Mouse (Mus musculus): Measurements from ENCODE around the gene Aaas. TPM values are rescaled to one million over a fixed set of nuclear protein-coding genes. Genes with fewer than 3 reads are reported as not detected.

The Aaas gene
- polyA plus RNA-seq (2015; fragmentation: Nextera tagmentation; extraction: Ambion mirVana), result 28.3 and 30.9 TPM in 2 replicates

DNA sequence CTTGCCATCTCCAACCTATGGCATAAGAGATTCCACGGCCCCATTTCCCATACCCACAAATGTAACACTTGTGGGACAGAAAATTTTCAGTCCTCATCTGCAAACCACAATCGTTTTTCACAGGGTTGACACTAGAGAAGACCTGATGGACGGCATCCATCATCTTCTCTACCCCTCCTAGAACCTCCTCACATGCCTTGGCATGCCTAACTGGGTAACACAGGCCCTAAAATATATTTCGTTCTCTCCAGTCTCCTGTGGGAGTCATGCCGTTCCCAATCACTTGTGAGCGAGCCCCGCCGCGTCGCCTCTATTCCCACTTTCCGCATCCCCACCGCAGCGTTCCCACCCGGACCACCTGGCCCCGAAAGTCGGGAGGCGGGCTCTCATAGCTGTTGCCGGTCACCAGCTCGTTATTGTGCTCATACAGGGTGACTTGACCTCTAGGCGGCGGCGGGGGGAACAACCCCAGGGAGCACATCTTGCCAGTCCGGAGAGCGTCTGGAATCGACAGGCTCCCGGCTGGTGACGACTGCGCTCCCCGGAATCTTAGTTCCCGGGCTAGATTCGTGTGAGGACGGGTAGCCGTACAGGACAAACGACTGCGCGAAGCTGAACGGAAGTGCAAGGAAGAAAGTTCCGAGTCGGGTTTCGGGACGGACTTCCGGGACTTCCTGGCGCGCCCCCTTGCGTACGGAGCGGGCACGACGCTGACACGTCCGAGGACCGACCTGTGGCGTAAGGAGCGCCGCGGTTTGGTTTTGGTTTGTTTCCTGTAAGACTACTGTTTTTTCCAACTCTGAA lies at the start of gene Aaas:
Aaas (minus strand) TSS at position 634 of the 804 bp plus-strand sequence.

DNA sequence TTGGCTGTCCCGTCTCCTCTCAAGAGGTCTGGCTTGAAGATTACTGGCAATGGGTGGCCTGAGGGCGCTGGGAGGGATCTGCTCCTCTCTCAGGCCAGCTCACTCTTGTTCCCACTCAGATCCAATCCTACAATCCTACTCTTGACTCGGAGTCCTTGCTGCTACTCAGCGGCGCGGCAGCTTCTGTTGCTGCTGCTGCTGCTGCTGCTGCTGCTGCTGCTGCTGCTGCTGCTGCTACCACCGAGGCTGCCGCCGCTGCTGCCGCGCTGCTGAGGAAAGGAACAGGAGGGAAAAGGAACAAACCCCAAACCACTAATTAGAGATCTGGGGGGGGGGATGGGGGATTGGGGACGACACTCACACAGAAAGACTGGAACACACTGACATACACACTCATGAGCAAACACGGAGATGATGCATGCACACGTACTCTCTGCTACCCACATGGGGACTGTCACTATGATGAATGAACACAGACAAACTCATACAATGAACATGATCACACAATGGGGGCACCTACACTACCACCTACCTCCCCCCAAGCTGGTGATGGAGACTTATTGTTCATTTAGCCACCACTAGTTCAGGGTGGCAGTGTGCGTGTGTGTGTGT lies 16.3 kb upstream of the Aaas start, which contains the start of gene Sp7:
Sp7 (minus strand) TSS at position 450 of the 612 bp plus-strand sequence.

DNA sequence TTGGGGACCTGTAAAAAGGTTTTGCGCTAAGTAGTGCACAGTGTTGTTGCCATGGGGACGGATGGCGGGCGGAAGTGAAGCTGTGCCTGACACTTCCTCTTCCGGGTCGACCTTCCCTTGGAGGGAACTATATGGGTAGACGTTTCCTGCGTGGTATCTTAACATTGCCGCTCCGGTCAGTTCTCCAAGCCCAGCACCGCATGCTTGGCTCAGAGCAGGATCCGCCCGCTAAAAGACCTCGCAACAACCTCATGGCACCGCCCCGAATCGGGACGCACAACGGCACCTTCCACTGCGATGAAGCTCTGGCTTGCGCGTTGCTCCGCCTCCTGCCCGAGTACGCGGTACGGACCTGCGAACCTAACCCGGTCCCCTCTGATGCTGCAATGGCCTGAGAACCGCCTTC lies 19.0 kb downstream of the Aaas start, which contains the start of gene Myg1:
Myg1 (plus strand) TSS at position 100 of the 406 bp plus-strand sequence.

DNA sequence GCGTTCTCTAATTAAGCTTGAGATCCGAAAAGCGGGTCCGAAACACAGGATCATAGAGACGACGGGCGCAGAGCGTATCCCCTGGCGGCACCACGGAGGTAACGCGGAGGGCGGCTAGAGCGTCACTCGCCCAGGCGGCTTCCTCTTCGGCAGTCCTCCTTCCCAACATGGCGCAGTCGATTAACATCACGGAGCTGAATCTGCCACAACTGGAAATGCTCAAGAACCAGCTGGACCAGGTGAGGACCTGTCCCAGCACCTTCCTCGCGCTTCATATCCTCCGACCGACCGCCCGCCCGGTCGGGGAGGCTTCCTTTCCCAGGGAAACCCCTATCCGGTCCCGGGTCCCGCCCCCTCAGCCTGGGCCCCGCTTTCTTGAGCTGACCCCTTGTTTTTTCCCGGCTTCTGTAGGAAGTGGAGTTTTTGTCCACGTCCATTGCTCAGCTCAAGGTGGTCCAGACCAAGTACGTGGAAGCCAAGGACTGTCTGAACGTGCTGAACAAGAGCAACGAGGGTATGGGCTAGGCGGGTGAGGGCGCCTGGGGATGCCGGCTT lies 24.5 kb downstream of the Aaas start, which contains the start of gene Pfdn5:
Pfdn5 (plus strand) TSS at position 95 of the 555 bp plus-strand sequence.

DNA sequence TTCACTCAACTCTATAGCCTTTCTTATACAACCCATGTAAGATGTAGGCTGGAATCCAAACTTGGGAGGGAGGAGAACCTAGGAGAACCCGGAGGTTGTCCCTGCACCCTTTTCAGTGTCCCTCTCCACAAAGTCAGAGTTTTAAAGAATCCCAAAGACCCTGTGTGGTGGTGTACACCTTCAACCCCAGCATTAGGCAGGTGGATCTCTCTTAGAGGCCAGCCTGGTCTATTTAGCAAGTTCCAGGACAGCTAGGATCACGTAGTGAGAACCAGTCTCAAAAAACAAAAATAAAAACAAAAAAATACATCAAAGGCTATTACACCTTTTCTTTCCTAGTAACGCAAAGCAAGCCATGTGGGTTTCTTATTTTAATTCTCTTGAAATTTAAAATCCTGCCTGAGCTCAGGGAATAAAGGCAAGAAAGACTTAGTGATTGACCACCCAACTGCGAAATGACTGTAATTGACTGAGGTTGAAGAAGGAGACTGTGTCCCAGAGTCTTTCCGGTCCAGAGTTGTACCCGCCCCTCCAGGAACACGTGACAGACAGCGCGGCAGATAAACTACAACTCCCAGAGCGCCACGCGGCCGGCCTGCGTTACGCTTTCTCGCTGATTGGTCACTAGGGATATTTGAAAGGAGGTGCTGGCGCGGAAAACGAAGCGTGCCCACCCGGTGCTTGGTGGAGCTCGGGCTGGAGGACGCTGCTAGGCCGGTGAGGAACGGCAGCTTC lies 54.8 kb downstream of the Aaas start, which contains the start of gene Espl1:
Espl1 (plus strand) TSS at position 634 of the 735 bp plus-strand sequence.

Other genes starting within 250 kb of the Aaas start
- gene Spryd3, start 214.5 kb downstream of the Aaas start, polyA plus RNA-seq (2015; fragmentation: Nextera tagmentation; extraction: Ambion mirVana), result 26.5 and 29.8 TPM in 2 replicates
- 78.2 and 93.2 TPM in 2 replicates for gene Igfbp6, start 206.4 kb downstream of the Aaas start, polyA plus RNA-seq (2015; fragmentation: Nextera tagmentation; extraction: Ambion mirVana)
- gene Soat2, start 200.2 kb downstream of the Aaas start, polyA plus RNA-seq (2015; fragmentation: Nextera tagmentation; extraction: Ambion mirVana), result 0.16 and 0.88 TPM in 2 replicates
- 21.3 and 21.8 TPM in 2 replicates for gene Zfp740, start 147.5 kb downstream of the Aaas start, polyA plus RNA-seq (2015; fragmentation: Nextera tagmentation; extraction: Ambion mirVana)
- gene Csad, start 146.0 kb downstream of the Aaas start, polyA plus RNA-seq (2015; fragmentation: Nextera tagmentation; extraction: Ambion mirVana), result 54.0 and 55.8 TPM in 2 replicates
- gene Itgb7, start 118.8 kb downstream of the Aaas start, polyA plus RNA-seq (2015; fragmentation: Nextera tagmentation; extraction: Ambion mirVana), result 1.2 and 2.5 TPM in 2 replicates
- gene Rarg, start 93.3 kb downstream of the Aaas start, polyA plus RNA-seq (2015; fragmentation: Nextera tagmentation; extraction: Ambion mirVana), result 27.1 and 28.4 TPM in 2 replicates
- 0.07 TPM in 1 of 2 replicates, not detected in the other for gene Gm9918, start 80.2 kb downstream of the Aaas start, polyA plus RNA-seq (2015; fragmentation: Nextera tagmentation; extraction: Ambion mirVana)
- 81.9 and 85.2 TPM in 2 replicates for gene Mfsd5, start 71.3 kb downstream of the Aaas start, polyA plus RNA-seq (2015; fragmentation: Nextera tagmentation; extraction: Ambion mirVana)
- gene Espl1, start 54.5 kb downstream of the Aaas start, polyA plus RNA-seq (2015; fragmentation: Nextera tagmentation; extraction: Ambion mirVana), result 4.2 and 5.0 TPM in 2 replicates
- 296 and 317 TPM in 2 replicates for gene Pfdn5, start 24.7 kb downstream of the Aaas start, polyA plus RNA-seq (2015; fragmentation: Nextera tagmentation; extraction: Ambion mirVana)
- gene Myg1, start 19.1 kb downstream of the Aaas start, polyA plus RNA-seq (2015; fragmentation: Nextera tagmentation; extraction: Ambion mirVana), result 46.2 and 48.2 TPM in 2 replicates
- 0.24 TPM in 2 replicates for gene Sp7, start 16.4 kb upstream of the Aaas start, polyA plus RNA-seq (2015; fragmentation: Nextera tagmentation; extraction: Ambion mirVana)
- 4.4 and 4.8 TPM in 2 replicates for gene Sp1, start 55.4 kb upstream of the Aaas start, polyA plus RNA-seq (2015; fragmentation: Nextera tagmentation; extraction: Ambion mirVana)
- 0.27 and 0.63 TPM in 2 replicates for gene Amhr2, start 94.6 kb upstream of the Aaas start, polyA plus RNA-seq (2015; fragmentation: Nextera tagmentation; extraction: Ambion mirVana)
- 111 and 151 TPM in 2 replicates for gene Prr13, start 108.3 kb upstream of the Aaas start, polyA plus RNA-seq (2015; fragmentation: Nextera tagmentation; extraction: Ambion mirVana)
- gene Pcbp2, start 119.8 kb upstream of the Aaas start, polyA plus RNA-seq (2015; fragmentation: Nextera tagmentation; extraction: Ambion mirVana), result 88.8 and 93.4 TPM in 2 replicates
- not detected in 2 replicates for gene Gm10337, start 153.0 kb upstream of the Aaas start, polyA plus RNA-seq (2015; fragmentation: Nextera tagmentation; extraction: Ambion mirVana)
- 4.6 TPM in 2 replicates for gene Map3k12, start 166.3 kb upstream of the Aaas start, polyA plus RNA-seq (2015; fragmentation: Nextera tagmentation; extraction: Ambion mirVana)
- 39.6 and 40.1 TPM in 2 replicates for gene Tarbp2, start 167.4 kb upstream of the Aaas start, polyA plus RNA-seq (2015; fragmentation: Nextera tagmentation; extraction: Ambion mirVana)
- gene Npff, start 174.2 kb upstream of the Aaas start, polyA plus RNA-seq (2015; fragmentation: Nextera tagmentation; extraction: Ambion mirVana), result 1.4 and 1.7 TPM in 2 replicates